Mouse (Mus musculus): ENCODE measurements around the gene Adarb2.

GRCm38 (mm10) chr13:8191977-8192376 is 10.7 kb upstream of the Adarb2 start:
- no peak for TF ChIP-seq POLR2A (IDR thresholded peaks at IDR 0.05; ENCODE audit: control insufficient read depth in 1 of 2, insufficient read depth in 1 of 2, low read depth in 1 of 2, low read length in 2 of 2, poor library complexity in 1 of 2)
- no peak for TF ChIP-seq EP300 (IDR thresholded peaks at IDR 0.05; ENCODE audit: low read depth in 1 of 2, low read length in 2 of 2)
- no peak for TF ChIP-seq CTCF (IDR thresholded peaks at IDR 0.05 in 2 of 3, conservative IDR thresholded peaks at IDR 0.05 in 1 of 3; ENCODE audit: control insufficient read depth in 1 of 3, insufficient read depth in 1 of 3, low read depth in 2 of 3, low read length in 3 of 3, poor library complexity in 1 of 3, severe bottlenecking in 1 of 3)
- no peak for TF ChIP-seq MAX (IDR thresholded peaks at IDR 0.05; ENCODE audit: low read length)
- TF ChIP-seq ZMIZ1 (IDR thresholded peaks at IDR 0.05; ENCODE audit: low read depth, low read length): no peak
- no peak for TF ChIP-seq ZNF384 (IDR thresholded peaks at IDR 0.05; ENCODE audit: low read depth, low read length)
- TF ChIP-seq TAL1 (IDR thresholded peaks at IDR 0.05; ENCODE audit: low read length): no peak
- no peak for TF ChIP-seq CHD2 (IDR thresholded peaks at IDR 0.05; ENCODE audit: low read length)
- no peak for TF ChIP-seq TBP (IDR thresholded peaks at IDR 0.05; ENCODE audit: low read depth, low read length)
- TF ChIP-seq MAFK (IDR thresholded peaks at IDR 0.05; ENCODE audit: borderline replicate concordance, low read depth, low read length): no peak
- no peak for TF ChIP-seq JUND (IDR thresholded peaks at IDR 0.05; ENCODE audit: low read depth, low read length)
